Mouse (Mus musculus) liver, embryonic 13.5 days (tissue): ENCODE data around the gene Dnm3. TPM values are rescaled to one million over a fixed set of nuclear protein-coding genes. Genes with fewer than 3 reads are reported as not detected.

Source experiments
- ATAC-seq: fragments of 200-750 bp; cut with Nextera tagmentation; 2 replicates; pipeline ENCODE4 v1.8.0; 2017; ENCODE audit warnings: low read depth, mild to moderate bottlenecking, moderate number of reproducible peaks, moderate library complexity
- DNase-seq: peaks from one replicate; pipeline ENCODE4 v3.0.0; 2022
- H3K27ac ChIP-seq: fragments of 300-500 bp; sonication (generic); 2 replicates; pipeline ENCODE4 v1.5.1; 2015; ENCODE audit warnings: moderate library complexity, mild to moderate bottlenecking, inconsistent platforms
- H3K27me3 ChIP-seq: fragments of 300-500 bp; sonication (generic); 2 replicates; pipeline ENCODE4 v1.6.1; 2015; ENCODE audit warnings: mild to moderate bottlenecking, inconsistent platforms
- H3K36me3 ChIP-seq: fragments of 300-500 bp; sonication (generic); 2 replicates; pipeline ENCODE4 v1.6.1; 2015; ENCODE audit warnings: mild to moderate bottlenecking, inconsistent platforms
- H3K4me1 ChIP-seq: fragments of 300-500 bp; sonication (generic); replicated peaks from 2 replicates; pipeline ENCODE4 v1.6.1; 2015; ENCODE audit warnings: inconsistent platforms
- H3K4me2 ChIP-seq: fragments of 300-500 bp; sonication (generic); 2 replicates; pipeline ENCODE4 v1.6.1; 2015; ENCODE audit warnings: inconsistent platforms, mild to moderate bottlenecking, moderate library complexity
- H3K4me3 ChIP-seq: fragments of 300-500 bp; sonication (generic); replicated peaks from 2 replicates; pipeline ENCODE4 v1.5.1; 2015; ENCODE audit warnings: mild to moderate bottlenecking, inconsistent platforms
- H3K9ac ChIP-seq: fragments of 300-500 bp; sonication (generic); 2 replicates; pipeline ENCODE4 v1.6.1; 2015; ENCODE audit warnings: mild to moderate bottlenecking, inconsistent platforms
- H3K9me3 ChIP-seq: fragments of 300-500 bp; sonication (generic); replicated peaks from 2 replicates; pipeline ENCODE4 v1.6.1; 2016; ENCODE audit warnings: inconsistent platforms
- WGBS: fragments of 180-500 bp; shearing (Covaris S2); methylation state at CpG from one replicate; pipeline ENCODE4 v1.1.7; 2015; ENCODE audit not compliant: insufficient replicate concordance; 5-methylcytosine and 5-hydroxymethylcytosine counted together
- polyA plus RNA-seq: library from polyadenylated mRNA; unstranded; fragments of >200 nt; fragmentation: Nextera tagmentation; extraction: Ambion mirVana; gene quantifications from 2 replicates; pipeline ENCODE4 v1.2.1, GENCODE M21; 2015

Dnm3 gene
- polyA plus RNA-seq, 1 experiment from 2014 or later, result 1.2 TPM

DNA sequence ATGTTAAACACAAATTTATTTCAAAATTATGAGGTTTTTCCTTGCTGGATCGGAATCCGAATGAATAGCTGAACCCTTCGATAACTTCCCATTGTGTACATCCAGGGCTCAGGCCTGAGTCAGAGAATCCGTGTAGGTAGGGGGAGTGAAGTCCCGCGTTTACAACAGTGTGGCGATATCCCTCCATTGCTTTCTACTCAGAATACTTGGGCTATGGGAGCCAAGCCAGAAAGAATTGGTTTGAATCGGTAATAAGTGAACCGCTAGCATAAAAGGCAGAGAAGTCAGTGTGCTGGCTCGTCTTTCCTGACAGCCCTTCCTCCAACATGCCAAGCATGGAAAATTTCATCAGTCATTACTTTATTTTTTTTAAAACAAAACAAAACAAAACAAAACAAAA, 402.0 kb downstream of the Dnm3 start:
- ATAC-seq (no peak), DNase-seq (no peak)
- Histone ChIP-seq H3K9me3 (no peaks in the 10 kb centered on the region), H3K27ac (no peak overlapping the region), H3K4me2 (no peak overlapping the region), H3K27me3 (no peaks in the 10 kb centered on the region), H3K36me3 (no peaks in the 10 kb centered on the region), H3K4me1 (no peaks in the 10 kb centered on the region), H3K4me3 (no peak overlapping the region), H3K9ac (no peak overlapping the region)
- WGBS, result 74% methylated on average over 10 of the region's 10 CpGs

DNA sequence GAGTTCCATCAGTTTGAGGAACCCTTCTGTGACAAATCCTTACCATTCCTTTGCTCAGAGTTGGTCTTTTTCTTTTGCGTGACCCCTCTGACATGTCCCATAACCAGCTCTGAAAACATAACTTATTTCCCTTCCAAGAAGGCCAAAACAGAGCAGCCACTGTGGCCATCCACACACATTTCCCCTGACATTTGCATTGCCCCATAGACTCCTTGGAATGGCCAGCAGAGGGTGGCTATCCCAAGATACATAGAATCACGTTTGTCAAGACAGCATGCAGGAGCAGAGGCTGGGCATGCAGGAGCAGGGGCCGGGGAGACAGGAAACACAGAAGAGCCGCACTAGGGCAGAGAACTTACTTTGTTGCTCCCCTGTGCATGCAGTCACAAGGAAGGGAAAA, 402.4 kb downstream of the Dnm3 start:
- Histone ChIP-seq H3K4me1 (no peaks in the 10 kb centered on the region), H3K4me3 (no peak overlapping the region), H3K4me2 (no peak overlapping the region), H3K27me3 (no peaks in the 10 kb centered on the region), H3K27ac (no peak overlapping the region), H3K9ac (no peak overlapping the region), H3K9me3 (no peaks in the 10 kb centered on the region), H3K36me3 (no peaks in the 10 kb centered on the region)
- DNase-seq, result no peak
- 63% methylated on average over 4 of the region's 4 CpGs for WGBS
- no peak for ATAC-seq

DNA sequence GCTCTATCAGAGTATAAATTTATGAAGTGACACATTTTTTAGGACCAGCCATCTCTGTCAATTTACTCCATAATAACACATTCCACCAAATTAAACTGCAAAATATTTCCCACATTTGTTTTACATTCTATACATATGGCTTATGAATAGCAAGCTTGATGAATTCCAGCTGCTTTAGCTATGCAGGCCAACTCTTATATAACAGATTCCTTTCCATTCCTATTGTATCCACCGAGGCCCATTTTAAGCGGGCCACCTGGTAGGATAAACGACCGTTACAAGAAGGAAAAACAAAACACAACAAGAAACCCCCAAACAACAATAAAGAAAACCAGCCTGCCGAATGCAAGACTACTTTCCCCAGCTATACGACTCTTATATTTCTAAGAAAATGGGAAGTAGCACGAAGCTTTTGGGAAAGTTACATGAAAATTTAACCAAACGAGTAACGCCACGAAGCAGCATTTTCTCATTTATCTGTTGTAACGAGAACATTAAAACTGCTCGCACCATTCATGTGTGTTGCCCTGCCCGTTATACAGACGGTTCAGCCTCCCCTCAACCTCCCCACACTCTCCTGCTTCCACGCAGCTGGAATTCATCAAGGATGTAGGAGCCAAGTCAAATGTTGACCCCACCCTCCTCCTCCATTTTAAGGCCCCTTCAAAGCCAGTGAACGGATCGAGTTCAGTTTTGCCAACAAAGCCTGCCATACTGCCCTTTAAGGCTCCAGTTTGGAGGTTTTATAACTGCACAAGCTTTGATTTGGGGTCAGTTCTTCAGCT, 403.0 kb downstream of the Dnm3 start:
- Histone ChIP-seq H3K4me3 (no peak overlapping the region), H3K9me3 (no peaks in the 10 kb centered on the region), H3K4me2 (no peak overlapping the region), H3K27me3 (no peaks in the 10 kb centered on the region), H3K9ac (no peak overlapping the region), H3K4me1 (no peaks in the 10 kb centered on the region), H3K27ac (no peak overlapping the region), H3K36me3 (no peaks in the 10 kb centered on the region)
- 72% methylated on average over 17 of the region's 17 CpGs for WGBS
- DNase-seq (no peak), ATAC-seq (no peak)

DNA sequence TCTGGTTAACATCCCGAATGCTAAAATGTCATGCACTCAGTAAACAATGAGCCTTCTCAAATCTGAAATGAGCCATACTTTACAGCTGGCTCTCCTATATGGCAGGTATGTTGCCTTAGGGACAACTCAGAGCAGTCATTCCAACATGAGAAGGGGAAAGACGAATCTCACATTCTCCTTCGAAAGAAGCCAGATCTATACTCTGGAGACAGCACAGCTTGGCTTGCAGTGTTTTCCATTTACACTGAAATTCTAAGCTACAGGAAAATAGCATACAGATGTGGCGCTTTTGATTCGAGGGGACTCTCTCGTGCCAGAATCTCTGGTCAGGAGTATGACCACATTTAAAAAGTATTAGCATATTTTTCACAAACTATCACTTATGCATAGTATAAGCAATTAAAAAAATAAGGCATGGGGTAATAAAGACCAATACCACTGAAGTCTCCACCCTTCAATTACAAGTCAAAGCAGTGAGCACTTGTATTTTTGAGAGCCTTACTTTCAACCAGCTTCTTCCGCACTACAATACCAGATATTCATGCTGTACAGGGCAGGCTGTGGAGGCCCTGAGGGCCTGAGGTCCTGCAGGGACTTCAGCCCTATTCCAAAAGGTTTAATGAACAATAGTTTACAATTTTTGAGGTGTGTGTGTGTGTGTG, 404.8 kb downstream of the Dnm3 start:
- H3K4me1 ChIP-seq, result no peaks in the 10 kb centered on the region
- no peaks in the 10 kb centered on the region for H3K9me3 ChIP-seq
- H3K4me3 ChIP-seq, result no peak overlapping the region
- H3K9ac ChIP-seq, result no peak overlapping the region
- H3K27me3 ChIP-seq, result no peaks in the 10 kb centered on the region
- H3K36me3 ChIP-seq, result no peaks in the 10 kb centered on the region
- H3K4me2 ChIP-seq, result no peak overlapping the region
- WGBS, result 65% methylated on average over 7 of the region's 7 CpGs
- no peak overlapping the region for H3K27ac ChIP-seq
- ATAC-seq (no peak), DNase-seq (no peak)

DNA sequence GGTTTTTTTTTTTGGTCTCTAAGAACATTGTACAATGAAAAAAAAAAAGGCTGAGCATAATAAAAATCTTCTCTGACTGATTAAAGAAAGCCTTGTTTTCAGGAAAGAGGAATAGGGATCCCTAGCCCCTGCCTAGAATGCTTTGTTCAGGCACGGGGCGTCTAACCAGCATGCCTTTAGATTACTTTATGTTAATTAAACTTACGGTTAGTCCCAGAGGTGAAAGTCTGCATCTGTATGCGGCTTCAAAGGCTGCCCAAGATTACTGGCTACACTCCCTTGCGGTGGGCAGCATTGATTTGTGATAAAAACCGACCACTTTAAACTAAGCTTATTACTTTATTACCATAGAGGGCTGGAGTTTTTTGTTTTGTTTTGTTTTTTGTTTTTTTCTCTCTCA, 424.2 kb downstream of the Dnm3 start:
- Histone ChIP-seq H3K36me3 (no peaks in the 10 kb centered on the region), H3K27me3 (no peaks in the 10 kb centered on the region), H3K27ac (no peak overlapping the region), H3K9ac (no peak overlapping the region), H3K9me3 (no peaks in the 10 kb centered on the region), H3K4me1 (no peaks in the 10 kb centered on the region), H3K4me2 (no peak overlapping the region), H3K4me3 (no peak overlapping the region)
- no peak for ATAC-seq
- DNase-seq, result no peak
- 54% methylated on average over 6 of the region's 6 CpGs for WGBS

DNA sequence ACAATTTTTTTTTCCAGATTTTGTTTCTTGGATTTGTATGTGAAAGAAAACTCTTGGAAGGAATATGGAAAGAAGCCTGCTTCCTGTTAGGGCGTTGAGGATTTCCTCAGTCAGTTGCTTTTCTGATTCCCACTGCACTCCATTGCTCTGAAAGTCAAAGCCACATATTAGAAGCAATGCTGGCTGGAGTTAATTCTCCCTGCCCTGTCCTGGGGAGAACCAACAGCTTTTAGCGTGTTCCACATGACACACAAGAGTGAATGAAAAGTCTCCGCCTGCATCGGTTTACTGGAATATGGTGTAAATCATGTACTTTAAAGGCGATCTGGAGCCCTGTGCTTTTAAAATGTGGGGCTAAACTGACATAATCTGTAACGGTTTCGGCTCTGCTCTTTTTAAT, 424.6 kb downstream of the Dnm3 start:
- WGBS, result 62% methylated on average over 7 of the region's 7 CpGs
- H3K9me3 ChIP-seq, result no peaks in the 10 kb centered on the region
- no peak overlapping the region for H3K27ac ChIP-seq
- no peak overlapping the region for H3K9ac ChIP-seq
- no peaks in the 10 kb centered on the region for H3K27me3 ChIP-seq
- no peak overlapping the region for H3K4me2 ChIP-seq
- H3K4me1 ChIP-seq, result no peaks in the 10 kb centered on the region
- DNase-seq, result no peak
- H3K4me3 ChIP-seq, result no peak overlapping the region
- no peaks in the 10 kb centered on the region for H3K36me3 ChIP-seq
- no peak for ATAC-seq

DNA sequence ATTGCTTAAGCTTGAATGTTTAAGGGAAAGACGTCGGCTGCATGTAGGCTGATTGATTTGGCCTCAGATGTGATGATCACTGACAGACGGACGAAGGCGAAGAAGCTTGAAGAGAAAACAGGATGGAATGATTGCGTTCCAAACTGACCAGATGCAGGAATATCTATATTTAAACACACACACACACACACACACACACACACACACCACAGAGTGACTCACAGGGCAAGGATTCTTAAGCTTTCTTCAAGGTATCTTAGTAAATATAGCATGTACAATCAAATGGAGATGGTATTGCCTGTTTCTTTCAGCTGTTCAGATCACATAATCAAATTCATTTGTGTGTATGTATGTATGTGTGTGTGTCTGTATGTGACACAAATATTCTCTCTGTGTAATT, 425.1 kb downstream of the Dnm3 start:
- 71% methylated on average over 6 of the region's 6 CpGs for WGBS
- Histone ChIP-seq H3K9ac (no peak overlapping the region), H3K27ac (no peak overlapping the region)

DNA sequence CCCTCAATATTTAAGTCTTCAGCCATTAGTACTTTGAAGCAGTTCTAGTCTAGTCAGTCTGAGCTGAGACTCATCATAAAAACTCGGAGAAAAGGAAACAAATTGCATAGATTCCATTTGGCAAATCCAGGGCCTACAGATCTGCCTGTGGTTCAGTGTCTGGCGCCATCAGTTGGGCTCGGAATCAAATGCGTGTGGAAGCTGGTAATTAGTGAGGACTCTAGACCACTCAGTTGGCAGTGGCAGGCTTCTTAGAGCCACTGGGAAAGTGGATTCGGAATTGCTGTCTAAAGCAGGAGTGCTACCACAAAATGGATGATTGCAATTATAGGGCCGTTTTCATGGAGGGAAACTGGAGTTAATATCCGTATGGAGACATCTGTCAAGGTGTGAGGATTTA, 425.7 kb downstream of the Dnm3 start:
- H3K36me3 ChIP-seq, result no peaks in the 10 kb centered on the region
- no peak overlapping the region for H3K27ac ChIP-seq
- H3K9ac ChIP-seq, result no peak overlapping the region
- no peaks in the 10 kb centered on the region for H3K27me3 ChIP-seq
- H3K4me1 ChIP-seq, result no peaks in the 10 kb centered on the region
- H3K4me3 ChIP-seq, result no peak overlapping the region
- ATAC-seq (no peak), DNase-seq (no peak)
- no peak overlapping the region for H3K4me2 ChIP-seq
- no peaks in the 10 kb centered on the region for H3K9me3 ChIP-seq
- WGBS, result 66% methylated on average over 7 of the region's 7 CpGs

More for the DNA sequence above, 425.1 kb downstream of the Dnm3 start:
- ATAC-seq (no peak), DNase-seq (no peak)
- Histone ChIP-seq H3K9me3 (no peaks in the 10 kb centered on the region), H3K27me3 (no peaks in the 10 kb centered on the region), H3K36me3 (no peaks in the 10 kb centered on the region), H3K4me1 (no peaks in the 10 kb centered on the region), H3K4me2 (no peak overlapping the region), H3K4me3 (no peak overlapping the region)

DNA sequence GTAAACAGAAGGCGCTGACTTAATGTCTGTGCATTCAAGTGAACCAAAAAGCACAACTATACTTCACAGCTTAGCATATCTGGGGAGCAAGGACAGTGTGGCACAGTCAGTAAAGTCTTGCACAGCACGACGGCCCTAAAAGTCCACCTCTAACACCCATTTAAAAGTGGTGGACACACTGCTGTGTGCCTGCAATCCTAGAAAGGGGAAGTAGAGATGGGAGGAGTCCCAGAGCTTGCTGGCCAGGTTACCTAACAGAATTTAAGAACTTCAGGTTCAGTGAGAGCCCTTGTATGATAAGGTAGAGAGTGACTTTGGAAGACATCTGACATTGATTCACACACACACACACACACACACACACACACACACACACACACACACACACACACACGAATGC, 426.1 kb downstream of the Dnm3 start:
- DNase-seq (no peak), ATAC-seq (no peak)
- Histone ChIP-seq H3K27me3 (no peaks in the 10 kb centered on the region), H3K4me2 (no peak overlapping the region), H3K36me3 (no peaks in the 10 kb centered on the region), H3K9me3 (no peaks in the 10 kb centered on the region), H3K27ac (no peak overlapping the region), H3K9ac (no peak overlapping the region), H3K4me3 (no peak overlapping the region), H3K4me1 (no peaks in the 10 kb centered on the region)
- WGBS, result 51% methylated on average over 4 of the region's 4 CpGs

DNA sequence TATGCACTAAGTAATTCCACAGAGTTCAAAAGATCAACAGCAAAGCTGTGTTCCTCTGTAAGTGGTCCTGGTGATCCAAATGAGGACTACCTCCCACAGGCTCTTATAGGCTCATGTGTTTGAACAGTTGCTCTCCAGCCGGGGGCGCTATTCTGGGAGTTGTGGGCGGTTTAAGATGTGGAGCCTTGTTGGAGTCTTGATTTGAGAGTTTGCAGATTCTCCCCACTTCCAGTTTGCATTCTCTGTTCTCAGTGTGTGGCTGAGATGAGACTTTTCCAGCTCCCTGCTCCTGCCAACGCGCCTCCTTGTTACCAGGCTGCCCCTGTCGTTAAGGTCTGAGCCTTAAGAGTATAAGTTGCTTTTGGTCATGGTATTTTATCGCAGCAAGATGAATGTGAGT, 430.2 kb downstream of the Dnm3 start:
- 69% methylated on average over 7 of the region's 7 CpGs for WGBS
- Histone ChIP-seq H3K4me2 (no peak overlapping the region), H3K27ac (no peak overlapping the region), H3K4me3 (no peak overlapping the region), H3K9ac (no peak overlapping the region), H3K4me1 (no peaks in the 10 kb centered on the region), H3K36me3 (no peaks in the 10 kb centered on the region), H3K27me3 (no peaks in the 10 kb centered on the region), H3K9me3 (no peaks in the 10 kb centered on the region)
- DNase-seq (no peak), ATAC-seq (no peak)

DNA sequence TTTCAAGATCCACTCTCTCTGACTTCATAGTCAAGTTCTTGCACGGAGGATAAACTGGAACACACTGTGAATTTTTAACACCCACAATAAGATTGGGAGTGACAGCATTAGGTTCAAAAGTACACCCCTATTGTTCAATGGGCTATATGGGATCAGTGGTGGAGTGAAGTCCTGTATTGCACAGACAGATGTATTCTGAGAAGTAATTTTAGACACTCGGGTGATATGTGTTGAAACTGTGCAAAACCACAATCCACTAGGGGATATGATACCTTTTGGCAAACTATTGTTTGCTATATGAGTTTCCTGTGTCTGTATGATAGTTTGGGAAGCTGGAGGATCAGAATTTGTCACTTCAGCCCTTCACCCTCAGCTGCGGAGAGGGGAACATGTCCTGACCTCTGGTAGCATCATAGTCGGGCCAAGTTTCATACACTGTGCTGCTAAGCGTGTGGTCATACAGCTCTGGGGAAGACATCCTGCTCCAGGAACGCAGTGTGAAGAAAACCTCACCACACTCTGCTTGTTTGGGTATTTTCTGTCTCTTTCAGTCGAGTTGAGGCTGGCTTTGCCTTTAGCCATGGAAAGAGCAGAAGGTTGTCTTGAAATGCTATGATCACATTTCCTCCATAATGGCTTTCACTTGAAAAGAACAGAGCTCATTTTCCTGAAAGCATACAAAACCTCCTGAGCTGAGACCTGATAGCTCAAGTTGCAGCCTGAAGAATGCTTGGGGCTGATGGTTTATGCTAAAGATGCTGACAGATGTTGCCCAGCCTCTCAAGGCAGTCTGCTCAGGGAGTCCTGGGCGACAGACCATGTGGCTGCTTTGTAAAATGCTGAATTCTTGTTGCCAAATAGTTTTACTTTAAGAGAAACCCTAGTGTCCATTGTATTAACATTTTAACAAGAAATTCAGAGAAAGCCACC, 433.8 kb downstream of the Dnm3 start:
- Histone ChIP-seq H3K27me3 (no peaks in the 10 kb centered on the region), H3K9ac (no peak overlapping the region), H3K36me3 (no peaks in the 10 kb centered on the region), H3K4me3 (no peak overlapping the region), H3K4me2 (no peak overlapping the region), H3K27ac (no peak overlapping the region), H3K9me3 (no peaks in the 10 kb centered on the region), H3K4me1 (peaks cover 9% of the 10 kb centered on the region)
- 52% methylated on average over 8 of the region's 8 CpGs for WGBS
- ATAC-seq (no peak), DNase-seq (no peak)
